Mouse (Mus musculus): ENCODE results near the gene Exoc4.

Gene Exoc4

GRCm38 (mm10) chr6:33468480-33468879, 219.6 kb downstream of the Exoc4 start:
- DNase-seq (ENCODE audit: low spot score in 2 of 2) = no peak

GRCm38 (mm10) chr6:33476134-33476533, 227.2 kb downstream of the Exoc4 start:
- DNase-seq (ENCODE audit: low spot score in 2 of 2) = no peak

- no peak for DNase-seq (ENCODE audit: low spot score in 2 of 2)
Measured at GRCm38 (mm10) chr6:33484568-33484967, 235.7 kb downstream of the Exoc4 start.

DNA sequence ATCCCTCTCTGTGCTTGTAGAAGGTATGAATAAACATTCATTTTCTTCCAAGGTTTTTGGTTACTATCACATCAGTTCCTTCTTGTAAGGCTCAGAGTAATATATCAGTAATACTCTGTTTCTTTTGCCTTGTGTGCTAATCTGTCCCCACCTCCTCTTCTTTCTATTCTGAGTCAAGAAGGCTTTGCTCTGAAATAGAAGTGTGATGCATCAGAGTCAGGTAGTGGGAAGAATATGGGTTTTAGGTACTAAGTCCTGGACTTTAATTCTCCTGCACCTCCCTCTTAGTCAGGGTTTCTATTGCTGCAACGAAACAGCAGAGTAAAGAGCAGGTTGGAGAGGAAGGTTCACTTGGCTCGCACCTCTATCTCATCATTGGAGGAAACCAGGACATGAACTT, 240.9 kb downstream of the Exoc4 start:
- DNase-seq (ENCODE audit: low spot score in 2 of 2) = no peak

GRCm38 (mm10) chr6:33496141-33496855, 247.4 kb downstream of the Exoc4 start:
- DNase-seq (ENCODE audit: low spot score in 2 of 2) = no peak

GRCm38 (mm10) chr6:33497348-33497747, 248.5 kb downstream of the Exoc4 start:
- DNase-seq (ENCODE audit: low spot score in 2 of 2) = no peak

- no peak for DNase-seq (ENCODE audit: low spot score in 2 of 2)
Measured at GRCm38 (mm10) chr6:33502388-33502787, 253.5 kb downstream of the Exoc4 start.

- no peak for DNase-seq (ENCODE audit: low spot score in 2 of 2)
Measured at GRCm38 (mm10) chr6:33503381-33503780, 254.5 kb downstream of the Exoc4 start.

GRCm38 (mm10) chr6:33507134-33507533, 258.2 kb downstream of the Exoc4 start:
- DNase-seq (ENCODE audit: low spot score in 2 of 2) = no peak

- no peak for DNase-seq (ENCODE audit: low spot score in 2 of 2)
Measured at GRCm38 (mm10) chr6:33515391-33515790, 266.5 kb downstream of the Exoc4 start.

DNA sequence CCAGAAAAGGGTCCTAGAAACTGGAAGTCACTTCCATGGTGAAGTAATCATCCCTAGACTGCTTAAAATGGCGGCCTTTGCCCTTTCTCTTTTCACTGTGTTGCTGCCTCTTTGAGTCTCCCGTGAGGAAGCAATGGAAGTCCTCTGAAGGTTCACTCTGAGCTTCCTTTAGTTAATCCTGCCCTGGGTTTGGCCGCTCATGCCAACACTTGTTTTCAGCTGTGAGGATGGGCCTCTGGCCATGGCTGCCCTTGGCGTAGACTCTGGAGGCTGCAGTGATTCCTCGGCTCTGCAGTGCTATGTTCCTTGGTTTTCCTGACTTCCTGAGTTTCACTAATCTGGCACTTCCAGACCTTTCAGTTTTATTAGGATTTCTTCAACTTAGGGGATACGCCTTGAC, 267.9 kb downstream of the Exoc4 start:
- no peak for DNase-seq (ENCODE audit: low spot score in 2 of 2)

DNA sequence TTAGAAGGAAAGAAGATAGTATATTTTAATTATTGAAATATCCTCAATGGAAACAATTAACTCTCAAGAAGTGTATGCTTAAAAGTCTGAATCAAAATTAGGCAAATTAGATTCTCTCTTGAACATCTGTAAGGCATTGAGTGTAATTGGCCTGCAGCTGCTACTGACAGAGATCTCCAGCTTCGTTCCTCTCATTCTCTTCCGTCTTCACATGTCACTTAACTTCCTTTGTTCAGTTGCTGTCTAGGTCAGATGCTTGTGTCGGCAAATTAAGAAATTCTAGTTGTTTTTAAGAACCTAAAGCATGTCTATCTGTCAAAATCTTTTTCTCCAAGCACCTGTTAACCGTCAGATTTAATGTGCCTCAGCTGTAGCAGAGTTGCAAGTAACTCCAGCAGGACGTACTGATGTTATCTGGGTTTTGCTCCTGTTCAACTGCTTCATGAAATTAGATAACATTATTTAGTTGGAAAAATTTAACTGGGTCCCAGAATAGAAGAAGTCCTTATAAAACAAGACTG, 269.1 kb downstream of the Exoc4 start:
- DNase-seq (ENCODE audit: low spot score in 2 of 2) = no peak

- DNase-seq (ENCODE audit: low spot score in 2 of 2) = peak in 1 of 2 experiments; percentile 21
Measured at GRCm38 (mm10) chr6:33525695-33526366, 276.9 kb downstream of the Exoc4 start.

GRCm38 (mm10) chr6:33540356-33540755, 291.5 kb downstream of the Exoc4 start:
- no peak for DNase-seq (ENCODE audit: low spot score in 2 of 2)

DNA sequence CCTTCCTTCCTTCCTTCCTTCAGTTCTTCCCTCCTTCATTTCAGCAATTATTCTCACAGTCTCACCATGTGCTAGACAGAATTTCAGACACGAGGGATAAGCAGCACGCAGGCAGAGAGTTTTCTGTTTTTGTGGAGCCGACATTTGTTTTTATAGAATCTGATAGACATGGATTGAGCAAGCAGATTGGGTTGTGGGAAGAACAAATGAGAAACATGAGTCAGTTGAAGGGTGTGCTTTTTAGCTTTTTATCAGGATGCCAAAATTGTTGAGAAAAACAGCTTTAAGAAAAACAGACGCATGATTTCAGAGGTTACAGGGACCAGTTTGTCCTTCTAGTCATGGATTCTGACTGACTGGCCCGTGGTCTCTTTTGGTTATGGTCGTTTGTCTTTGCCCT, 293.8 kb downstream of the Exoc4 start:
- DNase-seq (ENCODE audit: low spot score in 2 of 2) = no peak

GRCm38 (mm10) chr6:33551934-33552333, 303.0 kb downstream of the Exoc4 start:
- DNase-seq (ENCODE audit: low spot score in 2 of 2) = no peak

DNA sequence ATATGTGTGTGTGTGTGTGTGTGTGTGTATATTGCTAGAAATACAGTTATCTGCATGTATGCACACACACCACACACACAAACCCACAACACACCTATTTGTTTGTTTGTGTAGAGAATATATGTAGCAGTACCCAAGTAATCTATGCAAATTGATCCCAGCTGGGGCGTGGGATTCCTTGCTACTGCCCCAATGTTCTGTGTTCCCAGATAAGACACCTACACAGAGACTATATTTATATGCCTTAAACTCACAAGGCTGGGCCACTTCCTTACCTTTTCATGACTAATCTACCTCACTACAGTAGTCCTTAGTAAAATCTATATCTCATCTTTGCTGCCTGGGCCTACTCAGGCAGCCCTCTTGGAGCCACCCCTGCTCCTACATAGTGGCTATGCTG, 312.0 kb downstream of the Exoc4 start:
- DNase-seq (ENCODE audit: low spot score in 2 of 2) = no peak

DNA sequence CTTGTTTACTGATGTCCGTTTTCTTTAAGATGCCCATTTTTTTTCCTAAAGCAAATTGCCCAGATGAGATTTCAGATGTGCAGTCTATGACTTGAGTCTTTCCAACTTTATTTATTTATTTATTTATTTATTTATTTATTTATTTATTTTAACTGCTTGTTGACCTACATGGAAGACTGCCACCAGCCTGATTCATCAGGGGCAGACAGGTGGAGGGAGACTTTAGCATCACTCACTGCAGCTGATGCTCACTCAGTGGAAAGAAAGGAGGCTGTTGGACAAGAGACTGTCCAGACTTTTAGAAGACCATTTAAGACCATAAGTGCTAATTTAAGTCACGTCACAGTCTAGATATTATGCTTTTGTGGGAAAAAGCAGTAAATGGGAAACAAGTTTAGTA, 313.0 kb downstream of the Exoc4 start:
- no peak for DNase-seq (ENCODE audit: low spot score in 2 of 2)

DNA sequence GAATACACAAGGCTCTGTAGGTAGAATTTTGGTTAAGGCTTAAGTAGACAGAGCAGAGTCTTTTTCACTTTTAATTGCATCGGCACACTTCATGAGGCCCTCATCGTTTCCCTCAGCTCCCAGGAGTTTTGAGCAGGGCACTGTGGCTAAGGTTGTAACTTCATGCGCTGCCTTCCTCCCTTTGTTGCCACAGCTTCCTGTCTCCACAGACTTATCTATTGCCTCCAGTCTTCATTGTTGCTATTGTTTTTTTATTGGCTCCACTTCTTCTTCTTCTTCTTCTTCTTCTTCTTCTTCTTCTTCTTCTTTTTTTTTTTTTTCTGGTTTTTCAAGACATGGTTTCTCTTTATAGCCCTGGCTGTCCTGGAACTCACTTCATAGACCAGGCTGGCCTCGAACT, 327.1 kb downstream of the Exoc4 start:
- no peak for DNase-seq (ENCODE audit: low spot score in 2 of 2)

DNA sequence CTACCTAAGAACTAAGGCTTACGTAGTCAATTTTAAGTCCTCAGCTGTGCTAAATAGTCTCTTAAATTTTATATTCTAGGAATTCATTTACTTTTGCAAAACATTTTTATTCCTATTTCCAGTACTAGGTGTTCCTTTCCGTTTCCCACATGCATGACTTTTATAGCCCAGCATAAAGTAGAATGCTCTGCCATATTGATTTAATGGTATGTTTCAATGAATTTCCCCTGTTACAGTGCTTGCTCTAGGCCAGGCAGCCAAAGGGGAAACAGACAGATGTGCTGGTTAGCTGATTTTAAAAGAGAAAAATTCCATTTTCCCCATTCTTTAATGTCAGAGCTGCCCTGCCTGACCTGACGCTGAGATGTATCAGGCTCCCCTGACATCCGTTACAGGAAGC, 359.6 kb downstream of the Exoc4 start:
- DNase-seq (ENCODE audit: low spot score in 2 of 2) = no peak

DNA sequence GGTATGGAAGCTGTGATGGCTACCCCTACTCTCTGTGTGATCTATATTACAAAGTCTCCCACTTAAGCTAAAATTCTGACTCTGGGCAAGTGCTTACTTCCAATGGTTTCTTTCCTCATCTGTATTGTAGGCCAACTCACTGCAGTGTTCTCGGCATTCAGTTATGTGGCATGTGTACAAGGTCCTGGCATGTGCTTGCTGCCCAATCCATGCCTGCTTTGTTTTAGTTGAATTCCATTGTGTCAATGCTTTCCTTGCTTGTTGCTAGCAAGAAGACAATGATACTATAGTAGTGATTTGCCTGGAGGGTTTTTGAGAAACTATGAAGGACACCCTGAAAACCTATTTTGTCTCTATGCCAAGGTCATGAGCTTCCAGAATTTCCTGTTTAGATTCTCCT, 365.1 kb downstream of the Exoc4 start:
- no peak for DNase-seq (ENCODE audit: low spot score in 2 of 2)

DNA sequence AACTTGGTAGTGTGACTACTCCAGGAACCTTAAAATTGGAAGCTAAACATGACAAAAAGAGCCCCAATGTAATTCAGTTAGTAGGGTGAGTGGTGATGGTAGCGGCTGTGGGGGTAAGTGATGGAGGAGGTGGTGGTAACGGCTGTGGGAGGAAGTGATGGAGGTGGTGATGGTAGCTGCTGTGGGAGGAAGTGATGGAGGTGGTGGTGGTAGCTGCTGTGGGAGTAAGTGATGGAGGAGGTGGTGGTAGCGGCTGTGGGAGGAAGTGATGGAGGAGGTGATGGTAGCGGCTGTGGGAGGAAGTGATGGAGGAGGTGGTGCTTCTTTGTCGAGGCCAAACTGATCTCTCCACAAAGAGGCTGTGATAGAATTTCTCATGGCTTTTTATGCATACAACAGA, 369.7 kb downstream of the Exoc4 start:
- DNase-seq (ENCODE audit: low spot score in 2 of 2) = no peak

DNA sequence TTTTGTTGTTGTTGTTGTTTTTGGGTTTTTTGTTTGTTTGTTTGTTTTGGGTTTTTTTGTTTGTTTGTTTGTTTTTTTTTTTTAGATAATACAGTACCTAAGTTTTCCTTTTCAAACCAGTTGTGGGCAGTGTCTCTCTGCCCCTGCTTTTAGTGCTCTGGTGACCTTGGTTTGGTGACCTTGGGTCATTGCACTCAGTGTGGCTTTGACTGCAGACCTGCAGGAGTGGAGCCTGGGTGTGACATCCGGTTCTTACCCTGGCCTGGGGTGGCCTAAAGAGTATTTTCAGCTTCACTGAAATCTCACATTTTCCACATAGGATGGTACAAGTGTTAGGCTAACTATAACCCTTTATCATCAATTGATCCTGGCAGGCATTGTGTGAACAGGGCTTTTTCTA, 371.8 kb downstream of the Exoc4 start:
- no peak for DNase-seq (ENCODE audit: low spot score in 2 of 2)

Measured in cerebellum, postnatal 4 days (tissue).